Mouse (Mus musculus) embryo, embryonic 11.5 days (tissue): ENCODE data around the gene March2.
"Not testable (repeated sequence)": the region's sequence is repeated elsewhere in the genome, so short reads cannot be mapped to it uniquely, and the experiment has no call there.

Experiments used
- DNase-seq: peaks from one replicate; pipeline ENCODE4 v3.0.0-alpha.2; 2012; ENCODE audit warnings: low read depth, low spot score

Gene March2

DNA sequence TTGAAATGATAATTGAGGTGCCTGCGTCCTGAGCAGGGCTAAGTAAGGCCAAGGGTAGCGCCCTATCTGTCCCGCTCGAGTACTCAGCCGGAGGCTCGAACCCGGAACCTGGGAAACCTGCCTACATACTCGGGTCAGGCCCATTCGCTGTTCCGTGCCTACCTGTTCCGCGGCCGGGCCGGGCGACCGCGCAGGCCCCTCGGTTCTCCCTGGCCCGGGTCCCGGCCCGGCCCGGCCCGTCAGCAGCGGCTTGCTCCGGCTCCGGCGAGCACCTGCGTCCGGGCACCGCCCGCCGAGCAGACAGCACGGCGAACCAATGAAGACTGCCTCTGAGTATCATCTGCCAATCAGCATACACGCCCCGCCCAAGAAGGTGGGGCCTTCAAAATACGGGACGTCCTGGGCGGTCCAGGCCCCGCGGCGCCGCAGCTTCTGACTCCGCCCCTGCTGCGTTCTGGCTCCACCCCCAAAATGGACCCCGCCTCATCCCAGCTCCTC, at the start of gene March2:
Gene March2, minus strand, starts transcription at position 287 of the 498 bp plus-strand sequence.
- peak; percentile 91 for DNase-seq

DNA sequence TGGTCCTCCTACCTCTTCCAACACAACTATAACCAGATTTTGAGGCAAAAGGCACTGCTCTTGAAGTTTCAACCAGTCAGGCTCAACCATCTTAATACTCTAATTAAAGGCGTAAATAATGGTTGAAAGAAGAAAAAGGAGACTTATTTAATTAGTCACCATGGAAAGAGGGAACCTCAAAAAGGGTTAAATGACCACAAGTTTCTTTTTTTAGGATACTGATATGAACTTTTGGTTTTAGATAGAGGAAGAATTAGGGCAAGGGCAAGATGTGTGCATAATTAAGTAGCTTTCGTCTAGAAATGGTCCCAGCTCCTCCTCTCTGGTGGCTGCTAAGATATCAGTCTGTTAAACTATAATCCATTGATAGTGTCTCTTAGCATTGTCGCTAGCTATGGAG, 47.9 kb upstream of the March2 start:
- DNase-seq: no peak

- peak; percentile 100 for DNase-seq
Observed at GRCm38 (mm10) chr17:33760255-33761165, 42.0 kb upstream of the March2 start, which contains the start of gene Rab11b. TSS of gene Rab11b (minus strand) at chr17:33760530.

DNA sequence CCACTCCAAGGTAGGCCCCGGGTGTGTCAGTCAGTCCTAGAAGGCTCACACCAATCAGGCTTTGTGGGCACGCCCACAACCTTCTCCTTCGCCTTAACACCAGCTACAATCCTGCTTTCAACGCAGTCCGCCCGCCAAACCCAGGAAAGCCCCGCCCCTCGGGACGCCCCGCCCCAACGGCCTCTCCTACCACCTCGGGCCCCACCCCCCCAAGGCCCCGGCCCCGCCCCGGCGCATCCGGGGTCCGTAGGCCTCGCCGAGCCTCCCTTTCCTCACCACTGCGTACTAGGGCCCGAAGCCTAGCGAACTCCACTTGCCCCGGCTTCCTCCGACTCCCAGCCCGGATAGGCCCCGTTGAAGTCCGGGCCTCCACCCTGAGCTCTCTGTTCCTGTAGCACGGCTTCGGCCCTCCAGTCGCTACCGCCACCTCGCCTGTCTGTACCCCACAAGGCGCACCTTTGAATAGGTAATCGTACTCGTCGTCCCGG, 41.3 kb upstream of the March2 start:
- peak; percentile 83 for DNase-seq

- DNase-seq: no peak
Observed at GRCm38 (mm10) chr17:33757231-33757630, 38.8 kb upstream of the March2 start.

DNA sequence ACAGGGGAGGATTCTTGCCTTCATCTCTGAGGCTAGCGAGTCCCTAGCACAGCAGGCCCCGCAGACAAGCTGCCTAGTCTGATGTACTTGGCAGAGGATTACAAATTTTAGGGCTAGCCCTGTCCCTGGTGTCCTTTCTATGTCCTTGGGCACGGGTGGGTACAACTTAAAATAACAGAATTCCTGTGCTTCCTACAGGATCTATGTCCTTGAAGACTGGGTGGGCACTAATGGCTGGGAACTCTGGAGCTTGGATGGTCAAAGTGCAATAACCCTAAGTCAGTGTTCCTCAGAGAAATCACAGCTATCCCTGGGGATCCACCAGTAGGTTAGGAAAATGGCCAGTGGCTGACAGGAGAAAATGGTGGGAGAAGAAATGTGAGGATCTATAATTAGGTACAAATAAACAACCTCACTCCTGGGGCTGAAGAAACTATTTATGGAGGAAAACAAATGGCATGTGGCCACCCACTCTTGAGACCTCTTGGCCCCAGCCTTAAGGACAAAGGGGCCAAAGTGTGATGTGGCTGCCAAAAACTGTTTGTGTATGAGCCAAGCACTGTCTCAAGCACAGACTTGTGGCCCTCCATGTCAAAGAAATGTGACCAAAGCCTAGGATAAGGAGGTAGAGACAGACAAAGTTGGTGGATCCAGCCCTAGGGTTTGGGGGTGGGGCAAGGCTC, 37.8 kb upstream of the March2 start:
- DNase-seq: no peak

- no peak for DNase-seq
Observed at GRCm38 (mm10) chr17:33755418-33756107, 37.1 kb upstream of the March2 start.

GRCm38 (mm10) chr17:33754656-33755055, 36.2 kb upstream of the March2 start:
- no peak for DNase-seq

- no peak for DNase-seq
Observed at GRCm38 (mm10) chr17:33752297-33752696, 33.8 kb upstream of the March2 start.

- DNase-seq: no peak
Observed at GRCm38 (mm10) chr17:33751181-33751580, 32.7 kb upstream of the March2 start.

GRCm38 (mm10) chr17:33749451-33749850, 31.0 kb upstream of the March2 start:
- no peak for DNase-seq

- DNase-seq: no peak
Observed at GRCm38 (mm10) chr17:33746011-33746410, 27.5 kb upstream of the March2 start.

- no peak for DNase-seq
Observed at GRCm38 (mm10) chr17:33744686-33745384, 26.4 kb upstream of the March2 start.

DNA sequence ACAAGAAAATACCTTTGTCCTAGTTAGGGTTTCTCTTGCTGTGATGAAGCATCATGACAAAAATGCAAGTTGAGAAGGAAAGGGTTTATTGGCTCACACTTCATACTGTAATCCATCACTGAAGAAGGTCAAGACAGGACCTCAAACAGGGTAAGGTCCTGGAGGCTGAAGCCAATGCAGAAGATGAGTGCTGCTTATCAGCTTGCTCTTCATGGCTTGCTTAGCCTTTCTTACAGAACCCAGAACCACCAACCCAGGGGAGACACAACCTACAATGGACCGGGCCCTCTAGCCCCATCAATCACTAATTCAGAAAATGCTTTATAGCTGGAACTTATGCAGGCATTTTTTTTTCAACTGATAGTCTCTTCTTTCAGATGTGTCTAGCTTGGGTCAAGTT, 23.9 kb upstream of the March2 start:
- DNase-seq: no peak

GRCm38 (mm10) chr17:33733526-33733925, 15.1 kb upstream of the March2 start:
- not testable (repeated sequence) for DNase-seq

- DNase-seq: not testable (repeated sequence)
Observed at GRCm38 (mm10) chr17:33732556-33733083, 14.2 kb upstream of the March2 start.

- DNase-seq: no peak
Observed at GRCm38 (mm10) chr17:33729215-33729614, 10.7 kb upstream of the March2 start.

DNA sequence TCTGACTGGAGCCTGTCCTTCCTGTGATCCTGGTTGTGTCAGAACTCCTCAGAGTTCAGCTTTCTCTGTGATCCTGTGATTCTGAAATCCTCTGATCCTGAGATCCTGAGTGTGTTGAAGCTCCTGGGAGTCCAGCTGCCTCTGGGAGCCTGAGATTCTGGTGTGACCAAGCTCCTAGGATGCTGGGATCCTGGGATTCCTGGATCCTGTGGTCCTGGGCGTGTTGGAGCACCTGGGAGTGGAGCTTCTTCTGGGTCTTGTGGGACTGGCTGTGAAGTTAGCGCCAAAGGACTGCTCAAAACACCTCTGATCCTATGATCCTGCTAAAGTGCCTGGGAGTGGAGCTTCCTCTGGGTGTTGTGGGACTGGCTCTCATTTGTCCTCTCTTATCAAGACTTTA, 9.9 kb upstream of the March2 start:
- DNase-seq: no peak

DNA sequence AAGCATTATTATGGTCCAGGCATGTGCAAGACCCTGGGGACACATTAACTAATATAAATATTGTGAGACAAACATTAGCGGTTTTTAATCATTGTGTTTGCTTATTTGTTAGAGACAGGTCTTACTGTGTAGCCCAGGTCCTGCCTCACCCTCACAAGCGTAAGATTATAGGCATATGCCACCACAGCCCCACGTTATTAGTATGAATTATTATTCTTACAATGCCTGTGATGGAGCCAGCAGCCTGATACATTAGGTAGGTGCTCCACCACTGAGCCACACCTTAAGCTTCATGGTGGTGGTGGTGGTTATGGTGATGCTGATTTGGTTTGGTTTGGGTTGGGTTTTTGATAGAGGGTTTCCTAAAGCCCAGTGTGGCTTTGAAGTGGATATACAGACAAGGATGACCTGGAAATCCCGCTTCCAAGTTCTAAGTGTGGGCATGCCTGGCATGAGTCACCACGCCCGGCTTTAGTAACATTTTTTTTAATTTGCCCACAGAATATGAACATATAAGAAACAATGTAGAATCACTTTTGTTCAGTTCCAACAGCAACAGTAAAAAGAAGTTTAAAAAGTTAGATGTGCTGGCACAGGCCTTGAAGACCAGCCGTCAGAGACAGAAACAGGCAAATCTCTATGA, 1.4 kb upstream of the March2 start:
- DNase-seq: no peak
